Mouse (Mus musculus) lung, postnatal 10 days (tissue): ENCODE measurements at regions not wholly inside any gene's neighbourhood (a gene's known extent, or its start where the extent isn't known, plus 50 kb on each side); places are given as distances from the start of the nearest gene placed in this dataset.

Experiments used
- DNase-seq: peaks from one replicate; pipeline ENCODE4 v3.0.0; 2021

GRCm38 (mm10) chr1:194330471-194330870 is 287.5 kb upstream of the Plxna2 start:
- DNase-seq = no peak

- DNase-seq = no peak
These were observed 297.5 kb upstream of the Plxna2 start for GRCm38 (mm10) chr1:194320320-194321036.

- no peak for DNase-seq
These were observed 299.7 kb upstream of the Plxna2 start for GRCm38 (mm10) chr1:194318351-194318750.

- DNase-seq = no peak
These were observed 302.4 kb upstream of the Plxna2 start for GRCm38 (mm10) chr1:194315593-194315992.

- no peak for DNase-seq
These were observed 307.6 kb upstream of the Plxna2 start for GRCm38 (mm10) chr1:194310373-194310772.

- no peak for DNase-seq
These were observed 309.4 kb upstream of the Plxna2 start for GRCm38 (mm10) chr1:194308648-194309047.

GRCm38 (mm10) chr1:194303951-194304350 is 314.1 kb upstream of the Plxna2 start:
- DNase-seq = no peak

GRCm38 (mm10) chr1:194302775-194303174 is 315.2 kb upstream of the Plxna2 start:
- DNase-seq = no peak

GRCm38 (mm10) chr1:194281941-194282340 is 336.1 kb upstream of the Plxna2 start:
- DNase-seq = no peak

- no peak for DNase-seq
These were observed 350.0 kb upstream of the Plxna2 start for GRCm38 (mm10) chr1:194268028-194268427.

- DNase-seq = no peak
These were observed 355.6 kb upstream of the Plxna2 start for GRCm38 (mm10) chr1:194262374-194262773.

- peak; percentile 8 for DNase-seq
These were observed 358.1 kb upstream of the Plxna2 start for GRCm38 (mm10) chr1:194259957-194260356.

GRCm38 (mm10) chr1:194244776-194245366 is 373.1 kb upstream of the Plxna2 start:
- no peak for DNase-seq

GRCm38 (mm10) chr1:194241111-194241510 is 376.9 kb upstream of the Plxna2 start:
- no peak for DNase-seq

- DNase-seq = peak; percentile 5
These were observed 386.8 kb upstream of the Plxna2 start for GRCm38 (mm10) chr1:194231206-194231605.

GRCm38 (mm10) chr1:194226550-194227160 is 391.4 kb upstream of the Plxna2 start:
- no peak for DNase-seq

GRCm38 (mm10) chr1:194225786-194226185 is 392.2 kb upstream of the Plxna2 start:
- DNase-seq = no peak

- no peak for DNase-seq
These were observed 394.0 kb upstream of the Plxna2 start for GRCm38 (mm10) chr1:194224046-194224445.

- DNase-seq = no peak
These were observed 394.4 kb upstream of the Plxna2 start for GRCm38 (mm10) chr1:194223610-194224009.

GRCm38 (mm10) chr1:194223015-194223414 is 395.0 kb upstream of the Plxna2 start:
- peak; percentile 85 for DNase-seq

- no peak for DNase-seq
These were observed 409.7 kb upstream of the Plxna2 start for GRCm38 (mm10) chr1:194208034-194209000.

- peak; percentile 9 for DNase-seq
These were observed 420.5 kb upstream of the Plxna2 start for GRCm38 (mm10) chr1:194197516-194197915.

GRCm38 (mm10) chr1:194182293-194182692 is 435.7 kb upstream of the Plxna2 start:
- DNase-seq = no peak
